12 mouse cellular contexts compared by ENCODE assay signal in the genomic region with DNA sequence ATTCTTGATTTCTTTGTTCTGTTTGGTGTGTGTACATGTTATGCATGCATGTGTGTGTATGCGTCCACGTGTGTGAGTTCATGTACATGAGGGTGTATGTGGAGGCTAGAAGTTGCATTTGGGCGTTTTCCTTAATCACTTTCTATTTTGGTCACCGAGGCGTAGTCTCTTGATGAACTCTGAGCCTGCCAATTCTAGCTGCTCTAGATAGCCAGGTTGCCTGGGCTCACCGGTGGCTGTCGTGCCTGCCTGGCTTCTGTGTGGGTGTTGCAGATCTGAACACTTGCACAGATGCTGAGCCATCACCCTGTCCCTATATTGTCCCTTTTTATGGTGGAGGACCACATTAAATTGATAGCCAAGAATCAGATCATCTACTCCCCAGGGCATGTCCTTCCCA.
DNase-seq lines count a peak whose midpoint lies in the region; ATAC-seq lines count a peak whose summit lies in the region.
"Had no signal": no experiment of that assay in that cellular context is flagged by ENCODE, and none has a peak within 500 bp of the region (broad histone marks: within the 10 kb centered on the region; RNA-seq: fewer than 3 reads in every experiment).

No protein-coding gene starts in this region.

- H3K36me3 ChIP-seq in heart, embryonic 11.5 days (ENCODE audit: control insufficient read depth, insufficient read depth, low read length), result no peaks in the 10 kb centered on the region
- no peaks in the 10 kb centered on the region for H3K36me3 ChIP-seq in liver, embryonic 11.5 days (ENCODE audit: control insufficient read depth, insufficient read depth, low read length)
- H3K36me3 ChIP-seq: embryonic facial prominence, embryonic 12.5 days had no signal

- 45% methylated on average over 7 of the region's 7 CpGs for WGBS in heart, embryonic 11.5 days (ENCODE audit: insufficient replicate concordance)
- 68% methylated on average over 7 of the region's 7 CpGs for WGBS in liver, embryonic 11.5 days

- peak; percentile 77 for ATAC-seq in cerebellum, adult (ENCODE audit: insufficient number of reproducible peaks, low FRiP score, low TSS enrichment)
- ATAC-seq in heart, embryonic 11.5 days (replicated peaks; ENCODE audit: insufficient number of reproducible peaks, low FRiP score, low TSS enrichment), result no peak
- peak; percentile 41 for ATAC-seq in inflammation-experienced regulatory T-cells, adult 6 months
- no peak for ATAC-seq in liver, embryonic 11.5 days (replicated peaks; ENCODE audit: low FRiP score)
- ATAC-seq: forebrain, embryonic 13.5 days; liver, postnatal 0 days had no signal

- no peaks in the 10 kb centered on the region for H3K9me3 ChIP-seq in heart, embryonic 11.5 days (replicated peaks; ENCODE audit: control insufficient read depth, low read length)
- no peaks in the 10 kb centered on the region for H3K9me3 ChIP-seq in liver, embryonic 11.5 days (ENCODE audit: control insufficient read depth, low read length)
- H3K9me3 ChIP-seq: embryonic facial prominence, embryonic 12.5 days; forebrain, embryonic 13.5 days had no signal

- intact Hi-C loops in left cerebral cortex, postnatal 25 days (cut with DNase I), result no loop called here
- intact Hi-C loops in left cerebral cortex, postnatal 10 days (cut with DNase I), result no loop called here

- DNase-seq in cerebellum, postnatal 4 days (ENCODE audit: low spot score in 2 of 2), result no peak
- peak; percentile 7 to 41 for DNase-seq in left cerebral cortex, postnatal 25 days (ENCODE audit: low spot score in 2 of 2)
- DNase-seq in left cerebral cortex, postnatal 10 days (ENCODE audit: extremely low spot score in 1 of 2, low spot score in 2 of 2), result no peak
- no peak for DNase-seq in adrenal gland, postnatal 36 days
- no peak for DNase-seq in liver, embryonic 11.5 days (ENCODE audit: low spot score)
- DNase-seq: kidney, adult 8-10 months; liver, postnatal 0 days had no signal

- no peak overlapping the region for H3K4me3 ChIP-seq in heart, embryonic 11.5 days (ENCODE audit: low read depth, low read length)
- H3K4me3 ChIP-seq in liver, embryonic 11.5 days (ENCODE audit: low read depth, low read length), result no peak overlapping the region
- H3K4me3 ChIP-seq: embryonic facial prominence, embryonic 12.5 days; forebrain, embryonic 13.5 days had no signal

- H3K4me1 ChIP-seq in heart, embryonic 11.5 days (ENCODE audit: control insufficient read depth, insufficient read depth, low read length), result peaks cover 16% of the 10 kb centered on the region
- no peaks in the 10 kb centered on the region for H3K4me1 ChIP-seq in liver, embryonic 11.5 days (replicated peaks; ENCODE audit: control insufficient read depth, insufficient read depth, low read length)
- H3K4me1 ChIP-seq: forebrain, embryonic 13.5 days had no signal

- no peak overlapping the region for H3K9ac ChIP-seq in heart, embryonic 11.5 days (ENCODE audit: low read depth, low read length)
- H3K9ac ChIP-seq in liver, embryonic 11.5 days (ENCODE audit: low read depth, low read length), result no peak overlapping the region
- H3K9ac ChIP-seq: embryonic facial prominence, embryonic 12.5 days; forebrain, embryonic 13.5 days; liver, postnatal 0 days had no signal

- H3K4me2 ChIP-seq in heart, embryonic 11.5 days, result peak overlapping the region; percentile 11; the same call in 1 of the 2 replicates
- no peak overlapping the region for H3K4me2 ChIP-seq in liver, embryonic 11.5 days
- H3K4me2 ChIP-seq: embryonic facial prominence, embryonic 12.5 days; forebrain, embryonic 13.5 days had no signal

- H3K27ac ChIP-seq in heart, embryonic 11.5 days (ENCODE audit: low read depth, low read length), result no peak overlapping the region
- H3K27ac ChIP-seq in liver, embryonic 11.5 days (ENCODE audit: low read depth, low read length), result no peak overlapping the region
- H3K27ac ChIP-seq: embryonic facial prominence, embryonic 12.5 days; forebrain, embryonic 13.5 days had no signal

- H3K27me3 ChIP-seq in heart, embryonic 11.5 days (ENCODE audit: control insufficient read depth, insufficient read depth, low read length), result no peaks in the 10 kb centered on the region
- H3K27me3 ChIP-seq in liver, embryonic 11.5 days (replicated peaks; ENCODE audit: control insufficient read depth, insufficient read depth, low read length), result peaks cover 2% of the 10 kb centered on the region
- H3K27me3 ChIP-seq: embryonic facial prominence, embryonic 12.5 days; forebrain, embryonic 13.5 days had no signal

Comparison
In these comparisons a context has a peak if more than half of its experiments do, and no peak if none do; other contexts are left out.
1. DNase-seq: peak in left cerebral cortex, postnatal 25 days (2 of 2); none in cerebellum, postnatal 4 days (0 of 2), left cerebral cortex, postnatal 10 days (0 of 2), adrenal gland, postnatal 36 days (0 of 2) and liver, embryonic 11.5 days (single experiment).
2. ATAC-seq: peak in cerebellum, adult (single experiment) and inflammation-experienced regulatory T-cells, adult 6 months (single experiment); none in heart, embryonic 11.5 days (single experiment) and liver, embryonic 11.5 days (single experiment).